8 mouse cellular contexts compared by ENCODE assay signal in genomic region chr11:101070189-101070527, GRCm38 (mm10). TPM values are rescaled to one million over a fixed set of nuclear protein-coding genes. Genes with fewer than 3 reads are reported as not detected.
DNase-seq lines count a peak whose midpoint lies in the region; ATAC-seq and TF ChIP-seq lines count a peak whose summit lies in the region.

No protein-coding gene starts in this region.

- TF ChIP-seq POLR2A in cerebellum, adult 2 months (IDR thresholded peaks at IDR 0.05; ENCODE audit: borderline replicate concordance, insufficient read depth, low read length) = no peak
- TF ChIP-seq POLR2A in thymus, adult 2 months (IDR thresholded peaks at IDR 0.05; ENCODE audit: control insufficient read depth, extremely low read depth, insufficient read depth, low read length, poor library complexity) = no peak; the same call in 1 of the 2 replicates

- H3K4me3 ChIP-seq in cerebellum, adult 2 months (replicated peaks; ENCODE audit: insufficient read depth, low read depth, low read length) = peak overlapping the region; percentile 72
- H3K4me3 ChIP-seq in thymus, adult 2 months (ENCODE audit: control insufficient read depth, insufficient read depth, low read length) = peak overlapping the region; percentile 68
- peak overlapping the region; percentile 78 for H3K4me3 ChIP-seq in liver, embryonic 13.5 days (replicated peaks)

- peak; percentile 69 for ATAC-seq in liver, embryonic 13.5 days (ENCODE audit: low read depth)

- no peaks in the 10 kb centered on the region for H3K36me3 ChIP-seq in thymus, adult 2 months (ENCODE audit: control insufficient read depth, insufficient read depth, low read length)
- 0 out of 2 replicates have a peak, but pooled peaks cover 2% of the 10 kb centered on the region for H3K36me3 ChIP-seq in liver, embryonic 13.5 days

- H3K4me1 ChIP-seq in cerebellum, adult 2 months (ENCODE audit: control insufficient read depth, insufficient read depth, low read length) = peaks cover 11% of the 10 kb centered on the region
- H3K4me1 ChIP-seq in thymus, adult 2 months (replicated peaks; ENCODE audit: control insufficient read depth, insufficient read depth, low read length) = peaks cover 17% of the 10 kb centered on the region
- H3K4me1 ChIP-seq in liver, embryonic 13.5 days (replicated peaks) = peaks cover 38% of the 10 kb centered on the region

- peak overlapping the region; percentile 79 for H3K9ac ChIP-seq in liver, embryonic 13.5 days

- under 1% methylated on average over 36 of the region's 36 CpGs for WGBS in cerebellum, adult 2 months
- WGBS in thymus, adult 2 months = under 1% methylated on average over 36 of the region's 36 CpGs
- under 1% methylated on average over 36 of the region's 36 CpGs for WGBS in liver, embryonic 13.5 days (ENCODE audit: insufficient replicate concordance)

- H3K27ac ChIP-seq in cerebellum, adult 2 months (ENCODE audit: insufficient read depth, low read length) = peak overlapping the region; percentile 91
- H3K27ac ChIP-seq in thymus, adult 2 months (ENCODE audit: control insufficient read depth, insufficient read depth, low read length) = no peak overlapping the region
- H3K27ac ChIP-seq in liver, embryonic 13.5 days = no peak overlapping the region

- peak overlapping the region; percentile 97 for H3K4me2 ChIP-seq in liver, embryonic 13.5 days

- no peaks in the 10 kb centered on the region for H3K9me3 ChIP-seq in liver, embryonic 13.5 days (replicated peaks)

- no peaks in the 10 kb centered on the region for H3K27me3 ChIP-seq in cerebellum, adult 2 months (ENCODE audit: control insufficient read depth, insufficient read depth, low read length)
- H3K27me3 ChIP-seq in thymus, adult 2 months (ENCODE audit: control insufficient read depth, insufficient read depth, low read length) = no peaks in the 10 kb centered on the region
- H3K27me3 ChIP-seq in liver, embryonic 13.5 days = peaks cover 35% of the 10 kb centered on the region

- DNase-seq in cerebellum, adult 2 months = no peak
- DNase-seq in cerebellum, postnatal 25 days = no peak
- DNase-seq in thymus, adult 2 months = no peak
- no peak for DNase-seq in thymus, postnatal 14 days
- DNase-seq in liver, embryonic 13.5 days = no peak
- no peak for DNase-seq in yolk sac, embryonic 10.5 days (ENCODE audit: low spot score)
- DNase-seq in layer of hippocampus, adult 11-12 months (ENCODE audit: low spot score) = no peak
- no peak for DNase-seq in adrenal gland, postnatal 10 days

- TF ChIP-seq CTCF in cerebellum, adult 2 months (IDR thresholded peaks at IDR 0.05; ENCODE audit: borderline replicate concordance, insufficient read depth, low read depth, low read length) = no peak
- TF ChIP-seq CTCF in thymus, adult 2 months (IDR thresholded peaks at IDR 0.05; ENCODE audit: borderline replicate concordance, control insufficient read depth, extremely low read depth, insufficient read depth, low read length, poor library complexity) = no peak

RNA-seq across cellular contexts. Expression of gene Naglu, which starts 0.3 kb away (rescaled TPM):
- polyA plus RNA-seq in cerebellum, adult 2 months (2012; rRNA removed) = 12.7 and 15.8 TPM in 2 replicates
- 24.3 and 25.2 TPM in 2 replicates for polyA plus RNA-seq in thymus, adult 2 months (2012; rRNA removed)
- polyA plus RNA-seq in liver, embryonic 13.5 days (2015; fragmentation: Nextera tagmentation; extraction: Ambion mirVana) = 6.0 TPM in 2 replicates
- total RNA-seq in adrenal gland, postnatal 10 days (2021) = 10 to 100 TPM; 27.3 to 28.2 TPM

RNA-seq across cellular contexts. Expression of gene Hsd17b1, which starts 8.1 kb away (rescaled TPM):
- 0.84 and 0.93 TPM in 2 replicates for polyA plus RNA-seq in cerebellum, adult 2 months (2012; rRNA removed)
- polyA plus RNA-seq in thymus, adult 2 months (2012; rRNA removed) = 0.40 and 0.93 TPM in 2 replicates
- 0.14 and 0.24 TPM in 2 replicates for polyA plus RNA-seq in liver, embryonic 13.5 days (2015; fragmentation: Nextera tagmentation; extraction: Ambion mirVana)
- under 1 TPM; 0.45 to 0.67 TPM for total RNA-seq in adrenal gland, postnatal 10 days (2021)

RNA-seq across cellular contexts. Expression of gene Coasy, which starts 12.2 kb away (rescaled TPM):
- 34.1 and 36.7 TPM in 2 replicates for polyA plus RNA-seq in cerebellum, adult 2 months (2012; rRNA removed)
- polyA plus RNA-seq in thymus, adult 2 months (2012; rRNA removed) = 68.5 and 74.2 TPM in 2 replicates
- polyA plus RNA-seq in liver, embryonic 13.5 days (2015; fragmentation: Nextera tagmentation; extraction: Ambion mirVana) = 23.0 and 23.2 TPM in 2 replicates
- total RNA-seq in adrenal gland, postnatal 10 days (2021) = 100 to 1,000 TPM in 1 of 2 experiments, 10 to 100 TPM in 1; 98.0 to 102 TPM

RNA-seq across cellular contexts. Expression of gene Mlx, which starts 16.9 kb away (rescaled TPM):
- polyA plus RNA-seq in cerebellum, adult 2 months (2012; rRNA removed) = 54.9 and 55.8 TPM in 2 replicates
- 79.1 and 110 TPM in 2 replicates for polyA plus RNA-seq in thymus, adult 2 months (2012; rRNA removed)
- polyA plus RNA-seq in liver, embryonic 13.5 days (2015; fragmentation: Nextera tagmentation; extraction: Ambion mirVana) = 32.5 and 34.4 TPM in 2 replicates
- 10 to 100 TPM; 32.9 to 35.0 TPM for total RNA-seq in adrenal gland, postnatal 10 days (2021)

RNA-seq across cellular contexts. Expression of gene Psmc3ip, which starts 25.1 kb away (rescaled TPM):
- 4.7 and 5.3 TPM in 2 replicates for polyA plus RNA-seq in cerebellum, adult 2 months (2012; rRNA removed)
- 6.0 and 6.1 TPM in 2 replicates for polyA plus RNA-seq in thymus, adult 2 months (2012; rRNA removed)
- polyA plus RNA-seq in liver, embryonic 13.5 days (2015; fragmentation: Nextera tagmentation; extraction: Ambion mirVana) = 26.4 and 27.1 TPM in 2 replicates
- 1 to 10 TPM; 6.6 to 7.1 TPM for total RNA-seq in adrenal gland, postnatal 10 days (2021)
